Mouse (Mus musculus): ENCODE results near the gene Tent4b.

- TF ChIP-seq CTCF (IDR thresholded peaks at IDR 0.05; ENCODE audit: low read depth, low read length) (no peak), POLR2A (IDR thresholded peaks at IDR 0.05; ENCODE audit: borderline replicate concordance, low read depth, low read length) (no peak)
Observed at GRCm38 (mm10) chr8:88297976-88298732, 99.1 kb downstream of the Tent4b start.
